Mouse (Mus musculus): ENCODE data around the gene D10Wsu102e. TPM values are rescaled to one million over a fixed set of nuclear protein-coding genes. Genes with fewer than 3 reads are reported as not detected.

D10Wsu102e gene
- polyA plus RNA-seq, 1 experiment = 0.50 TPM

GRCm38 (mm10) chr10:83380501-83380900 lies 20.5 kb downstream of the D10Wsu102e start:
- H3K36me3 ChIP-seq (ENCODE audit: control insufficient read depth, insufficient read depth) = peaks cover 5% of the 10 kb centered on the region
- H3K4me3 ChIP-seq = no peak overlapping the region
- no peak overlapping the region for H3K4me2 ChIP-seq (ENCODE audit: low read depth)
- TF ChIP-seq SRF (IDR thresholded peaks at IDR 0.05; ENCODE audit: control insufficient read depth, insufficient read length, low read depth) (no peak), POLR2A (IDR thresholded peaks at IDR 0.05; ENCODE audit: insufficient read length, low read depth) (no peak), TCF12 (IDR thresholded peaks at IDR 0.05; ENCODE audit: insufficient read depth, poor library complexity, severe bottlenecking) (no peak), POLR2AphosphoS2 (IDR thresholded peaks at IDR 0.05; ENCODE audit: insufficient read length, low read depth) (no peak), MAX (IDR thresholded peaks at IDR 0.05; ENCODE audit: low read depth) (no peak), MYOG (IDR thresholded peaks at IDR 0.05; ENCODE audit: control insufficient read depth in 1 of 3, insufficient read depth in 1 of 3, insufficient read length in 2 of 3, low read depth in 2 of 3) (no peak), USF1 (IDR thresholded peaks at IDR 0.05; ENCODE audit: low read depth) (no peak), E2F4 (IDR thresholded peaks at IDR 0.05; ENCODE audit: insufficient read depth) (no peak), MYOD1 (IDR thresholded peaks at IDR 0.05; ENCODE audit: control insufficient read depth in 1 of 3, insufficient read length in 2 of 3, low read depth in 2 of 3) (no peak)
- no peaks in the 10 kb centered on the region for H3K27me3 ChIP-seq (ENCODE audit: control insufficient read depth, insufficient read depth, insufficient read length)
- no peak overlapping the region for H3ac ChIP-seq (ENCODE audit: control insufficient read depth, insufficient read length)
- no peaks in the 10 kb centered on the region for H3K79me2 ChIP-seq (ENCODE audit: control insufficient read depth, insufficient read depth)

- TF ChIP-seq SRF (IDR thresholded peaks at IDR 0.05; ENCODE audit: control insufficient read depth, insufficient read length, low read depth) (no peak), MYOD1 (IDR thresholded peaks at IDR 0.05; ENCODE audit: control insufficient read depth in 1 of 3, insufficient read length in 2 of 3, low read depth in 2 of 3) (no peak), USF1 (IDR thresholded peaks at IDR 0.05; ENCODE audit: low read depth) (no peak), CEBPB (IDR thresholded peaks at IDR 0.05; ENCODE audit: insufficient read depth, poor library complexity, severe bottlenecking) (no peak), POLR2AphosphoS2 (IDR thresholded peaks at IDR 0.05; ENCODE audit: insufficient read length, low read depth) (no peak), TCF12 (IDR thresholded peaks at IDR 0.05; ENCODE audit: insufficient read depth, poor library complexity, severe bottlenecking) (no peak)
- no peak overlapping the region for H3K4me3 ChIP-seq
- H3K4me2 ChIP-seq (ENCODE audit: low read depth) = no peak overlapping the region
- H3K36me3 ChIP-seq (ENCODE audit: control insufficient read depth, insufficient read depth) = peaks cover 5% of the 10 kb centered on the region
- H3K27me3 ChIP-seq (ENCODE audit: control insufficient read depth, insufficient read depth, insufficient read length) = no peaks in the 10 kb centered on the region
- H3K79me2 ChIP-seq (ENCODE audit: control insufficient read depth, insufficient read depth) = no peaks in the 10 kb centered on the region
- no peak overlapping the region for H3ac ChIP-seq (ENCODE audit: control insufficient read depth, insufficient read length)
These were observed 22.5 kb downstream of the D10Wsu102e start for GRCm38 (mm10) chr10:83382528-83382927.

- H3K4me2 ChIP-seq (ENCODE audit: low read depth) = no peak overlapping the region
- no peaks in the 10 kb centered on the region for H3K27me3 ChIP-seq (ENCODE audit: control insufficient read depth, insufficient read depth, insufficient read length)
- no peak overlapping the region for H3K4me3 ChIP-seq
- TF ChIP-seq MYOD1 (IDR thresholded peaks at IDR 0.05; ENCODE audit: control insufficient read depth in 1 of 3, insufficient read length in 2 of 3, low read depth in 2 of 3) (no peak), CEBPB (IDR thresholded peaks at IDR 0.05; ENCODE audit: insufficient read depth, poor library complexity, severe bottlenecking) (no peak), E2F4 (IDR thresholded peaks at IDR 0.05; ENCODE audit: insufficient read depth) (no peak), SRF (IDR thresholded peaks at IDR 0.05; ENCODE audit: control insufficient read depth, insufficient read length, low read depth) (no peak), USF1 (IDR thresholded peaks at IDR 0.05; ENCODE audit: low read depth) (no peak), MAX (IDR thresholded peaks at IDR 0.05; ENCODE audit: low read depth) (no peak), REST (IDR thresholded peaks at IDR 0.05; ENCODE audit: insufficient read depth, insufficient read length) (no peak)
- peaks cover 5% of the 10 kb centered on the region for H3K36me3 ChIP-seq (ENCODE audit: control insufficient read depth, insufficient read depth)
- no peaks in the 10 kb centered on the region for H3K79me2 ChIP-seq (ENCODE audit: control insufficient read depth, insufficient read depth)
- H3ac ChIP-seq (ENCODE audit: control insufficient read depth, insufficient read length) = no peak overlapping the region
These were observed 23.0 kb downstream of the D10Wsu102e start for GRCm38 (mm10) chr10:83382988-83383387.

- H3K36me3 ChIP-seq (ENCODE audit: control insufficient read depth, insufficient read depth) = peaks cover 5% of the 10 kb centered on the region
- H3K4me3 ChIP-seq = no peak overlapping the region
- no peaks in the 10 kb centered on the region for H3K79me2 ChIP-seq (ENCODE audit: control insufficient read depth, insufficient read depth)
- H3ac ChIP-seq (ENCODE audit: control insufficient read depth, insufficient read length) = no peak overlapping the region
- no peak for TF ChIP-seq TCF3 (IDR thresholded peaks at IDR 0.05; ENCODE audit: insufficient read length, low read depth)
- no peak for TF ChIP-seq MAX (IDR thresholded peaks at IDR 0.05; ENCODE audit: low read depth)
- no peak for TF ChIP-seq USF1 (IDR thresholded peaks at IDR 0.05; ENCODE audit: low read depth)
- no peak for TF ChIP-seq TCF12 (IDR thresholded peaks at IDR 0.05; ENCODE audit: insufficient read depth, poor library complexity, severe bottlenecking)
- TF ChIP-seq REST (IDR thresholded peaks at IDR 0.05; ENCODE audit: insufficient read depth, insufficient read length) = no peak
- TF ChIP-seq E2F4 (IDR thresholded peaks at IDR 0.05; ENCODE audit: insufficient read depth) = no peak
- no peak for TF ChIP-seq MYOD1 (IDR thresholded peaks at IDR 0.05; ENCODE audit: control insufficient read depth in 1 of 3, insufficient read length in 2 of 3, low read depth in 2 of 3)
- TF ChIP-seq MYOG (IDR thresholded peaks at IDR 0.05; ENCODE audit: control insufficient read depth in 1 of 3, insufficient read depth in 1 of 3, insufficient read length in 2 of 3, low read depth in 2 of 3) = no peak
- no peak for TF ChIP-seq CEBPB (IDR thresholded peaks at IDR 0.05; ENCODE audit: insufficient read depth, poor library complexity, severe bottlenecking)
- no peak for TF ChIP-seq POLR2A (IDR thresholded peaks at IDR 0.05; ENCODE audit: insufficient read length, low read depth)
- TF ChIP-seq SRF (IDR thresholded peaks at IDR 0.05; ENCODE audit: control insufficient read depth, insufficient read length, low read depth) = no peak
- no peak for TF ChIP-seq POLR2AphosphoS2 (IDR thresholded peaks at IDR 0.05; ENCODE audit: insufficient read length, low read depth)
- no peak overlapping the region for H3K4me2 ChIP-seq (ENCODE audit: low read depth)
- no peaks in the 10 kb centered on the region for H3K27me3 ChIP-seq (ENCODE audit: control insufficient read depth, insufficient read depth, insufficient read length)
These were observed 23.8 kb downstream of the D10Wsu102e start for GRCm38 (mm10) chr10:83383863-83384262.

- Histone ChIP-seq H3K4me2 (ENCODE audit: low read depth) (no peak overlapping the region), H3K4me3 (no peak overlapping the region), H3K36me3 (ENCODE audit: control insufficient read depth, insufficient read depth) (peaks cover 5% of the 10 kb centered on the region), H3K27me3 (ENCODE audit: control insufficient read depth, insufficient read depth, insufficient read length) (no peaks in the 10 kb centered on the region), H3K79me2 (ENCODE audit: control insufficient read depth, insufficient read depth) (no peaks in the 10 kb centered on the region), H3ac (ENCODE audit: control insufficient read depth, insufficient read length) (no peak overlapping the region)
- TF ChIP-seq MYOG (IDR thresholded peaks at IDR 0.05; ENCODE audit: control insufficient read depth in 1 of 3, insufficient read depth in 1 of 3, insufficient read length in 2 of 3, low read depth in 2 of 3) = no peak
- TF ChIP-seq USF1 (IDR thresholded peaks at IDR 0.05; ENCODE audit: low read depth) = no peak
- TF ChIP-seq POLR2A (IDR thresholded peaks at IDR 0.05; ENCODE audit: insufficient read length, low read depth) = no peak
- TF ChIP-seq MAX (IDR thresholded peaks at IDR 0.05; ENCODE audit: low read depth) = no peak
- TF ChIP-seq POLR2AphosphoS2 (IDR thresholded peaks at IDR 0.05; ENCODE audit: insufficient read length, low read depth) = no peak
- no peak for TF ChIP-seq SRF (IDR thresholded peaks at IDR 0.05; ENCODE audit: control insufficient read depth, insufficient read length, low read depth)
- TF ChIP-seq REST (IDR thresholded peaks at IDR 0.05; ENCODE audit: insufficient read depth, insufficient read length) = no peak
- no peak for TF ChIP-seq CEBPB (IDR thresholded peaks at IDR 0.05; ENCODE audit: insufficient read depth, poor library complexity, severe bottlenecking)
- TF ChIP-seq TCF12 (IDR thresholded peaks at IDR 0.05; ENCODE audit: insufficient read depth, poor library complexity, severe bottlenecking) = no peak
- no peak for TF ChIP-seq TCF3 (IDR thresholded peaks at IDR 0.05; ENCODE audit: insufficient read length, low read depth)
- no peak for TF ChIP-seq MYOD1 (IDR thresholded peaks at IDR 0.05; ENCODE audit: control insufficient read depth in 1 of 3, insufficient read length in 2 of 3, low read depth in 2 of 3)
- no peak for TF ChIP-seq E2F4 (IDR thresholded peaks at IDR 0.05; ENCODE audit: insufficient read depth)
These were observed 24.6 kb downstream of the D10Wsu102e start for GRCm38 (mm10) chr10:83384456-83385215.
